Comparison of ENCODE assay signal across 27 mouse cellular contexts in the genomic region with DNA sequence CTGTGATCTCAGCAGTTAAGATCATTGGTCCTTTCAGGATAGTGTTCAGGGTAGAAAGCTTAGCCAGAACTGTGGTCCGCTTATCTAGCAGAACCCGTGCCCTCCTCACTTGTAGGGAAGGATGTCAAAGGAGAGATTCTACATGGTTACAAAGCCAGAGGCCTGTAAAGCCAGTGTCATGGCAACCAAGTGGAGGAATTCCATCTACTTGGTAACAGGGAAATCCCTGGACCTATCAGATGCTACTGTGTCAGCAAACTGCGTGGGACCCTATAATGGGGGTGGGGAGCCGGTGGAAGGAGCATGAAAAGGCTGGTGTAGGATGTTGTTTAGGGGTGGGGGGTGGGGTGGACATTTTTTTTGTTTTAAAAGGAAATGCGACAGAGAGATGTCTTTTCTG. TPM values are rescaled to one million over a fixed set of nuclear protein-coding genes. Genes with fewer than 3 reads are reported as not detected.
DNase-seq lines count a peak whose midpoint lies in the region; ATAC-seq lines count a peak whose summit lies in the region.
"Had no signal": no experiment of that assay in that cellular context is flagged by ENCODE, and none has a peak within 500 bp of the region (broad histone marks: within the 10 kb centered on the region; RNA-seq: fewer than 3 reads in every experiment).

No protein-coding gene starts in this region.

- H3K4me2 ChIP-seq in hindbrain, embryonic 13.5 days: no peak overlapping the region
- H3K4me2 ChIP-seq in midbrain, embryonic 14.5 days (ENCODE audit: low read length): no peak overlapping the region
- no peak overlapping the region for H3K4me2 ChIP-seq in midbrain, embryonic 16.5 days (ENCODE audit: low read length)
- H3K4me2 ChIP-seq: heart, embryonic 12.5 days; neural tube, embryonic 13.5 days had no signal

- H3K27ac ChIP-seq in hindbrain, embryonic 10.5 days: no peak overlapping the region
- H3K27ac ChIP-seq in hindbrain, embryonic 13.5 days: no peak overlapping the region
- H3K27ac ChIP-seq in midbrain, embryonic 14.5 days (replicated peaks; ENCODE audit: low read depth, low read length): no peak overlapping the region
- no peak overlapping the region for H3K27ac ChIP-seq in midbrain, embryonic 16.5 days (ENCODE audit: low read length)
- H3K27ac ChIP-seq: liver, embryonic 14.5 days; macrophage; neural tube, embryonic 13.5 days had no signal

- ATAC-seq in hindbrain, embryonic 13.5 days (ENCODE audit: low FRiP score): no peak
- no peak for ATAC-seq in midbrain, embryonic 14.5 days (ENCODE audit: low FRiP score, low TSS enrichment)
- ATAC-seq in midbrain, embryonic 16.5 days: no peak
- ATAC-seq: forebrain, embryonic 14.5 days; inflammation-experienced regulatory T-cells, adult 6 months had no signal

- no peaks in the 10 kb centered on the region for H3K9me3 ChIP-seq in hindbrain, embryonic 10.5 days
- no peaks in the 10 kb centered on the region for H3K9me3 ChIP-seq in hindbrain, embryonic 13.5 days
- H3K9me3 ChIP-seq in midbrain, embryonic 14.5 days (ENCODE audit: control insufficient read depth, low read length): no peaks in the 10 kb centered on the region
- no peaks in the 10 kb centered on the region for H3K9me3 ChIP-seq in midbrain, embryonic 16.5 days (replicated peaks; ENCODE audit: control insufficient read depth, low read length, poor library complexity, severe bottlenecking)
- H3K9me3 ChIP-seq: heart, embryonic 12.5 days; neural tube, embryonic 13.5 days had no signal

- no peaks in the 10 kb centered on the region for H3K27me3 ChIP-seq in hindbrain, embryonic 10.5 days (ENCODE audit: insufficient read depth, poor library complexity, severe bottlenecking)
- H3K27me3 ChIP-seq in hindbrain, embryonic 13.5 days: no peaks in the 10 kb centered on the region
- no peaks in the 10 kb centered on the region for H3K27me3 ChIP-seq in midbrain, embryonic 14.5 days (ENCODE audit: control insufficient read depth, insufficient read depth, low read length)
- no peaks in the 10 kb centered on the region for H3K27me3 ChIP-seq in midbrain, embryonic 16.5 days (ENCODE audit: control insufficient read depth, insufficient read depth, low read depth, low read length)
- H3K27me3 ChIP-seq: heart, embryonic 12.5 days; neural tube, embryonic 13.5 days had no signal

- peak; percentile 35 for DNase-seq in hindbrain, embryonic 10.5 days (ENCODE audit: low spot score)
- DNase-seq in midbrain, embryonic 14.5 days: peak; percentile 42
- DNase-seq in embryo, embryonic 10.5 days (ENCODE audit: low spot score): peak; percentile 31
- no peak for DNase-seq in natural killer cell, adult 2 months (ENCODE audit: low spot score in 2 of 2)
- DNase-seq in spleen, postnatal 36 days (ENCODE audit: low spot score in 2 of 2): no peak
- DNase-seq: adrenal gland, postnatal 10 days; cerebellum, adult 11 months; cerebellum, adult 9-10 months; gastrocnemius, postnatal 25 days; heart, postnatal 4 days; kidney, adult 11 months; kidney, postnatal 14 days; layer of hippocampus, adult 9-11 months; liver; lung, adult 2 months; lung, postnatal 10 days; right cerebral cortex, postnatal 4 days had no signal

- H3K4me1 ChIP-seq in hindbrain, embryonic 10.5 days (replicated peaks): peaks cover 17% of the 10 kb centered on the region
- H3K4me1 ChIP-seq in hindbrain, embryonic 13.5 days (replicated peaks): peaks cover 8% of the 10 kb centered on the region; the same call in 1 of the 2 replicates
- H3K4me1 ChIP-seq in midbrain, embryonic 14.5 days (ENCODE audit: control insufficient read depth, insufficient read depth, low read length): 0 out of 2 replicates have a peak, but pooled peaks cover 5% of the 10 kb centered on the region
- H3K4me1 ChIP-seq in midbrain, embryonic 16.5 days (ENCODE audit: control insufficient read depth, insufficient read depth, low read length): peaks cover 4% of the 10 kb centered on the region
- H3K4me1 ChIP-seq: heart, embryonic 12.5 days had no signal

- H3K9ac ChIP-seq in hindbrain, embryonic 13.5 days: no peak overlapping the region
- no peak overlapping the region for H3K9ac ChIP-seq in midbrain, embryonic 14.5 days (replicated peaks; ENCODE audit: low read length)
- H3K9ac ChIP-seq in midbrain, embryonic 16.5 days (ENCODE audit: low read depth, low read length): no peak overlapping the region
- H3K9ac ChIP-seq: heart, embryonic 12.5 days; liver, embryonic 14.5 days; neural tube, embryonic 13.5 days had no signal

- WGBS in hindbrain, embryonic 10.5 days: 40% methylated on average over 5 of the region's 5 CpGs
- 31% methylated on average over 5 of the region's 5 CpGs for WGBS in hindbrain, embryonic 13.5 days
- WGBS in midbrain, embryonic 14.5 days: 12% methylated on average over 5 of the region's 5 CpGs
- WGBS in midbrain, embryonic 16.5 days: 20% methylated on average over 5 of the region's 5 CpGs

- H3K36me3 ChIP-seq in hindbrain, embryonic 10.5 days: no peaks in the 10 kb centered on the region
- no peaks in the 10 kb centered on the region for H3K36me3 ChIP-seq in hindbrain, embryonic 13.5 days
- H3K36me3 ChIP-seq in midbrain, embryonic 14.5 days (ENCODE audit: control insufficient read depth, insufficient read depth, low read length): no peaks in the 10 kb centered on the region
- no peaks in the 10 kb centered on the region for H3K36me3 ChIP-seq in midbrain, embryonic 16.5 days (ENCODE audit: control insufficient read depth, insufficient read depth, low read length)
- H3K36me3 ChIP-seq: G1E; heart, embryonic 12.5 days; neural tube, embryonic 13.5 days had no signal

- H3K4me3 ChIP-seq in hindbrain, embryonic 10.5 days: no peak overlapping the region
- no peak overlapping the region for H3K4me3 ChIP-seq in hindbrain, embryonic 13.5 days
- no peak overlapping the region for H3K4me3 ChIP-seq in midbrain, embryonic 14.5 days (replicated peaks; ENCODE audit: low read depth, low read length)
- H3K4me3 ChIP-seq in midbrain, embryonic 16.5 days (ENCODE audit: low read depth, low read length): no peak overlapping the region
- H3K4me3 ChIP-seq: heart, embryonic 12.5 days; neural tube, embryonic 13.5 days had no signal

RNA-seq across cellular contexts. Expression of a gene that starts 57.9 kb away (rescaled TPM):
- polyA plus RNA-seq in hindbrain, embryonic 10.5 days (2016; fragmentation: Nextera tagmentation; extraction: Ambion mirVana): 1.2 and 3.1 TPM in 2 replicates
- polyA plus RNA-seq in hindbrain, embryonic 13.5 days (2015; fragmentation: Nextera tagmentation; extraction: Ambion mirVana): 10.9 and 12.9 TPM in 2 replicates
- polyA plus RNA-seq in midbrain, embryonic 14.5 days (2014; fragmentation: Nextera tagmentation; extraction: Ambion mirVana): 13.6 and 15.2 TPM in 2 replicates
- polyA plus RNA-seq in midbrain, embryonic 16.5 days (2015; fragmentation: Nextera tagmentation; extraction: Ambion mirVana): 17.5 and 18.3 TPM in 2 replicates
- polyA plus RNA-seq: G1E; macrophage; spleen, adult 2 months had no signal

Comparison
In these comparisons a context has a peak if more than half of its experiments do, and no peak if none do; other contexts are left out.
1. DNase-seq: peak in hindbrain, embryonic 10.5 days (single experiment), midbrain, embryonic 14.5 days (single experiment) and embryo, embryonic 10.5 days (single experiment); none in natural killer cell, adult 2 months (0 of 2) and spleen, postnatal 36 days (0 of 2).